Mouse (Mus musculus) cortical plate, adult 2 months (tissue): Measurements from ENCODE around the gene Gstp1.

Experiments used
- CTCF ChIP-seq: fragments of 200-500 bp; IDR thresholded peaks from 2 replicates; pipeline ENCODE4 v1.5.1; 2011; ENCODE audit warnings: mild to moderate bottlenecking, control low read depth, low read length; ENCODE audit not compliant: insufficient read depth; ENCODE audit errors: extremely low read depth
- POLR2A ChIP-seq: fragments of 200-500 bp; IDR thresholded peaks from 2 replicates; pipeline ENCODE4 v1.6.1; 2011; ENCODE audit warnings: mild to moderate bottlenecking, low read length, control low read depth; ENCODE audit not compliant: insufficient read depth; ENCODE audit errors: extremely low read depth

- TF ChIP-seq CTCF (no peak), POLR2A (no peak)
Observed at GRCm38 (mm10) chr19:4066877-4067276, 29.1 kb upstream of the Gstp1 start.
